Mouse (Mus musculus): ENCODE measurements around the gene Utp3. TPM values are rescaled to one million over a fixed set of nuclear protein-coding genes. Genes with fewer than 3 reads are reported as not detected.

Gene Utp3
- polyA plus RNA-seq, 1 experiment from 2014 or later = 44.6 TPM

DNA sequence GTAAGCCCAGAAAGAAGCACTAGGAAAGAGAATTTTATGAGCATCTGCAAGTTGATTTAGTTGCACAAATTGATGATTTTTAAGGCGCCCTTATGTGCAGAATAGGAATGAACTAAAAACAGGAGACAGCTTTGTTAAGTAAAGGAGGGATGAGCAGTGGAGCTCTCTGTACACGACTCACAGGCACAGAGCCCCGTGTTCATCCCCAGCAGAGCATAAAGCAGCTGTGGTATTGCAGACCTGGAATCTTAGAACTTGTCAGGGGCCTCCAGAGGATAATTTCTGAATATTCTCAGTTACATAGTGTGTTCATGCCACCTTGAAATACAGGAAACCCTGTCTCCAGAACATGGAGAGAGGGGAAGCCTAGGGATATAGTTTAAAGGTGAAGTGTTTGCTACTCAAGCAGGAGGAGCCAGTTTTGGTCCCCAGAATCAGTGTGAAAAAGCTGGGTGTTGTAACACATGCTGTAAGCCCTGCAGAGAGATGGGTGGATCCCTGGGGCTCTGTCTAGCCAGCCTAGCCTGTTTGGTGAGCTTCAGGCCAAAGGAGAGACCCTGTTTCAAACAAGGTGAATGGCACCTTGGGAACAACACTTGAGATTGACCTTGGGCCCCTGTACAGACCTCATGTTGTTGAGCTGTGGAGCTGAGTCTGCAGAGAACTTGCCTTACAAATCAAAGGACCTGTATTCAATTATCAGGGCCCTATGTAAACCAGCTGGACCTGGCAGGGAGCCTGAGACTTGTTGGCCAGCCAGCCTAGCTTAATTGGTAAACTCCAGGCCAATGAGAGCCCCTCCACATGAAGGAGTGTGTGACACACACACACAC is 21.5 kb downstream of the Utp3 start:
- H3K4me2 ChIP-seq = no peak overlapping the region
- H3K4me1 ChIP-seq (replicated peaks) = no peaks in the 10 kb centered on the region; the same call in 1 of the 2 replicates
- peak; percentile 36; the same call in 1 of the 2 replicates for ATAC-seq (ENCODE audit: low FRiP score, low read depth)
- H3K4me3 ChIP-seq = no peak overlapping the region
- H3K27me3 ChIP-seq = no peaks in the 10 kb centered on the region
- 0 out of 2 replicates have a peak, but pooled peaks cover 2% of the 10 kb centered on the region for H3K36me3 ChIP-seq
- no peaks in the 10 kb centered on the region for H3K9me3 ChIP-seq
- no peak overlapping the region for H3K9ac ChIP-seq
- no peak overlapping the region for H3K27ac ChIP-seq (replicated peaks)
- 70% methylated on average over 3 of the region's 3 CpGs for WGBS

DNA sequence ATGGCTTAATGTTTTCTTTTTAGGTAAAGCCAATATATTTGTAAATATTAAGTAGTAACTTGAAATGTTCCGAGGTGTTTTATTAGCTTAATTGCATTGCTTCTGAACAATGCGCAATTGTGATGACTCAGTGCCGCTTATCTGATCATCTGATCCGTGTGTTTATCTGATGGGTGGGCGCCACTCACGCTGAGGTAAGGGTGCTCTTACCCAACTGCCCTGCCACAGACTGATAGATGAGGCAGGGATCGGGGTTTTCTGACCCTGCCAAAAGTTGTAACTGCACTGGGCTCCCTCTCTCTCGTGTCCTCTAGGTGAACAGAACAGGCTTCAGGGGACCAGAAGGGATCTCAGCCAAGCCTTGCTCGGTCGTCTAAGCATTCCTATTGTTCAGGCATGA is 26.4 kb downstream of the Utp3 start:
- peaks cover 15% of the 10 kb centered on the region for H3K4me1 ChIP-seq (replicated peaks)
- H3K27ac ChIP-seq (replicated peaks) = no peak overlapping the region
- no peak overlapping the region for H3K9ac ChIP-seq
- H3K27me3 ChIP-seq = no peaks in the 10 kb centered on the region
- H3K4me3 ChIP-seq = no peak overlapping the region
- no peaks in the 10 kb centered on the region for H3K36me3 ChIP-seq
- H3K9me3 ChIP-seq = no peaks in the 10 kb centered on the region
- ATAC-seq (ENCODE audit: low FRiP score, low read depth) = no peak
- H3K4me2 ChIP-seq = no peak overlapping the region
- 83% methylated on average over 10 of the region's 10 CpGs for WGBS

DNA sequence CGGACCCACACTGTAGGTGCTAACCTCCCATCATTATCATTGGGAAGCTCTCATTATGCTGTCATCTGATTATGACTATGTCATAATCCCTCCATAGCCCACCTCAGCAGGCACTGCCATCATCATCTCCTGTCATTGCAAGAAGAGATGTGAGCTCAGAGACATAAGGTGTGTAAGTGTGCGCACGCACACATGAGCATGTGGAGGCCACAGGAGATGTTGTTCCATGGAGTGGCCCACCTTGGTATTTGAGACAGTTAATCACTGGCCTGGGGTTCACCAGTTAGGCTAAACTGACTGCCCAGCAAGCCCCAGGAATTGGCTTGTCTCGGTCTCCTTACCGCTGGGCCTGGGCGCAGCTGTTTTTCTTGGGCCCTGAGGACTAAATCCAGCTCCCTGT is 27.1 kb downstream of the Utp3 start:
- ATAC-seq (ENCODE audit: low FRiP score, low read depth) = no peak
- Histone ChIP-seq H3K9ac (no peak overlapping the region), H3K4me1 (replicated peaks) (peaks cover 21% of the 10 kb centered on the region), H3K27ac (replicated peaks) (no peak overlapping the region), H3K4me3 (no peak overlapping the region), H3K36me3 (no peaks in the 10 kb centered on the region), H3K4me2 (no peak overlapping the region), H3K27me3 (no peaks in the 10 kb centered on the region), H3K9me3 (no peaks in the 10 kb centered on the region)
- 87% methylated on average over 6 of the region's 6 CpGs for WGBS

DNA sequence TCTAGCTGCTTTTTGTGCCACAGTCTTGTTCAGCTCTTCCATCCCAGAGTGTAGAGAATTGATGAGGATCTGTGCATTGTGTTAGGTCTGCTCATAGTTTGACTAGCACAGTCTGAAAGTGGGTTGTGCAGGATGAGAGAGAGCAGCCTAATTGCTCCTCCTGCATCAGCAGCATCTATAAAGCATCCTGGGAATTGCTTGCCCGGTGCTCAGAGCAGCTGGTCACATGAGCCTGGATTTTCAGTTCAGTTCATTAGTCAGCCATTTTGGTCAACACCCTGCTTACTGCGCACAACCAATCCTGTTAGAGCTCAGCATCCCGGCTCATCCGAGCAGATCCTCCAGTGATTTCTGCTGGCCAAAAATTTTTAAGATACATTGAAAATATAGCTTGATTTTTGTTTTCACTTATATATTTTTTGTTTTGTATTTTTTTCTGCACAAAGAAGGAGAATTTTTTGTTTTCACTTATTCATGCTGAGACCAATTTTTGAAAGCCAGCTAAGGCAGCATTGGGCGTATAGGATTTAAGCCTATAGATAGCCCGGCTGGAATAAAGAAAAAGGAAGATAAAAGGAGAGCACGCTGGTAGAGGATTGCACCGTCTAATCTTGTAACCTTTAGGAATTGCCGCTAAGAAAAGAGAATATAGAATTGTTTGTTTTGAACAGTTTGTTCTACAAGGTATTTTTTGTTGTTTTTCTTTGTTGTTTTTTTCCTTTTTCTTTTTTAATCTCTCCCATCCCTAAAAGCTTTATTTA is 29.2 kb downstream of the Utp3 start:
- WGBS = 15% methylated on average over 9 of the region's 9 CpGs
- Histone ChIP-seq H3K9me3 (no peaks in the 10 kb centered on the region), H3K36me3 (no peaks in the 10 kb centered on the region), H3K27me3 (no peaks in the 10 kb centered on the region), H3K4me3 (peak overlapping the region; percentile 60), H3K9ac (peak overlapping the region; percentile 75), H3K4me1 (replicated peaks) (peaks cover 40% of the 10 kb centered on the region), H3K4me2 (peak overlapping the region; percentile 88), H3K27ac (replicated peaks) (peak overlapping the region; percentile 79)
- ATAC-seq (ENCODE audit: low FRiP score, low read depth) = peak; percentile 96

DNA sequence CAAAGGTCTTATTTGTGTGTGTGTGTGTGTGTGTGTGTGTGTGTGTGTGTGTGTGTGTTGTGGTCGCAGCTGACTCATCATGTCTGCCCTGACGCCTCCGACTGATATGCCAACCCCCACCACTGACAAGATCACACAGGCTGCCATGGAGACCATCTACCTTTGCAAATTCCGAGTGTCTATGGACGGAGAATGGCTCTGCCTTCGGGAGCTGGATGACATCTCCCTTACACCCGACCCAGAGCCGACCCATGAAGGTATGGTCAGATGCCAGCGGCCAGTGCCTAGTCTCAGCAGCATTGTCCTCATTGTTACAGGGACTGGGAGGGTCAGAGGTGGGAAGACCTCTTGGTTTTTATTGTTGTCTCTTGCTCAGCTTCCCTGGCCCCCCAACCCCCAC is 29.8 kb downstream of the Utp3 start:
- peak overlapping the region; percentile 88 for H3K4me2 ChIP-seq
- peak overlapping the region; percentile 60 for H3K4me3 ChIP-seq
- peak overlapping the region; percentile 79 for H3K27ac ChIP-seq (replicated peaks)
- peaks cover 46% of the 10 kb centered on the region for H3K4me1 ChIP-seq (replicated peaks)
- WGBS = 7% methylated on average over 9 of the region's 9 CpGs
- H3K36me3 ChIP-seq = no peaks in the 10 kb centered on the region
- no peaks in the 10 kb centered on the region for H3K9me3 ChIP-seq
- no peaks in the 10 kb centered on the region for H3K27me3 ChIP-seq
- peak overlapping the region; percentile 75 for H3K9ac ChIP-seq
- peak; percentile 21 for ATAC-seq (ENCODE audit: low FRiP score, low read depth)

DNA sequence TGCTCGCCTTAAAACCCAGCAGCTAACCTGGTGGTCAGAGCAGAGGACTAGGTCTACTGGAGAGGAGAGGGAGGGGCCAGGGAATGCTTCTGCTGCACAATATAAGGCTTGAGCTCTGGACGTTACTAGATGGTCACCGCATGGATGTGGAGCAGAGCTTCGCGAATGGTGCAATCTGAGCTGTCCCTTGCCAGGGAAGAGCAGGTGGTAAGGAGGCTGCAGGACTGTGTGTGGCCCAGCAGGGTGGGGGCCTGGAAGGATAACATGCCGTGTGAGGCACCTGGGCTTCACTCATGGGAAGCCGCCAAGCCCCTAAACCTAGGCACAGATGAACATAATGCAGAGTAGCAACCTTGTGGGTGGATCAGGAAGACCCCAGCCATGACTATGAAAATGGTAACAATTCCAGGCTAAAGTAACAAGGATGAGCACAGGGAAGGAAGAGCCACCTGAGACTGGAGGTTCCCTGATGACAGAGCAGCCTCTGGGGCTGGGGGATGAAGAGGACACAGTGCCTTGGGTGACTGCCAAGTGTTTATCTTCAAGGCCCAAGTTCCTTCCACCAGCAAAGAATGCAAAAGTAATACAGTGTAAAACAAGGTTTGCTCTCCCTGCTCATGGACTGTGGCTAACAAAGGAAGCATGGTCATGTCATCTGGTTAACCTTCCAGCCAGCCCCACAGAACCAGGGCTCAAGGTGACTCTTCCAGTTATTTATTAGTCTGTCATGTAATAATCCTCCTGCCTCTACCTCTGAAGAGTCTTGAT is 32.3 kb downstream of the Utp3 start:
- Histone ChIP-seq H3K9me3 (no peaks in the 10 kb centered on the region), H3K9ac (peak overlapping the region; percentile 75), H3K27me3 (no peaks in the 10 kb centered on the region), H3K36me3 (0 out of 2 replicates have a peak, but pooled peaks cover 4% of the 10 kb centered on the region), H3K4me1 (replicated peaks) (peaks cover 57% of the 10 kb centered on the region), H3K4me2 (peak overlapping the region; percentile 88), H3K4me3 (peak overlapping the region; percentile 60), H3K27ac (replicated peaks) (peak overlapping the region; percentile 62)
- 48% methylated on average over 7 of the region's 7 CpGs for WGBS
- ATAC-seq (ENCODE audit: low FRiP score, low read depth) = no peak

DNA sequence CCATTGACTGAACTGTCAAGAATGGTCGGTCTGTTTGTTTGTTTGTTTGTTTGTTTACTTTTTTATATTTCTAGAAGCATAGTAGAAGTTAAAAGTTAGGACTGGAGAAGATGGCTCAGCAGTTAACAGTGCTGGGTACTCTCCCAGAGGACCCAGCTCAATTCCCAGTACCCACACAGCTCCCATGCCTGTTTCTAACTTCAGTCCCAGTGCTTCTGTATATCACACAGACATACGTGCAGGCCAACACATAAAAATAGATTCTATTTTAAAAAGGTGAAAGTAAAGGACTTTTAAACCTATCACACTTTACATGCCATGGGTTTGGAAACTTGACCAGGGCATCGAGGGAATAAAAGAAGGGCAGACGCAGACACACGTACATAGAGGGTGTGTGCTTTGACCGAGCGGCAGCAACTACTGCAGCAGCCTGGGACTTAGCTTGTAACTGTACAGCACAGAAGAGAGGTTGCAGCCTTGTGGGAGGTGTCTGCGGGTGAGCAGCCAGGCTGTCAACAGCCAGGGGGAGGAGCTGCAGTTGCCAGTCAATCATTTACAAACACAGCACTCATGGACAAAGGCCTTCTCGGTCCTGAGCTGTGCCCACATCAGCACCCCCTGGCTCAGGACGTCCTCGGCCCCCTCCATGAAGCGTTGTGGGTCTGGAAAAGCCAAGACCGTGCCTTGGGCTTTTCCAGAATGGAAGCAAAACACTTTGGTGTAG is 33.1 kb downstream of the Utp3 start:
- Histone ChIP-seq H3K4me2 (peak overlapping the region; percentile 88), H3K36me3 (0 out of 2 replicates have a peak, but pooled peaks cover 4% of the 10 kb centered on the region), H3K27me3 (no peaks in the 10 kb centered on the region), H3K4me3 (peak overlapping the region; percentile 60), H3K9ac (peak overlapping the region; percentile 7), H3K4me1 (replicated peaks) (peaks cover 60% of the 10 kb centered on the region), H3K27ac (replicated peaks) (peak overlapping the region; percentile 36; the same call in 1 of the 2 replicates), H3K9me3 (no peaks in the 10 kb centered on the region)
- peak; percentile 8; the same call in 1 of the 2 replicates for ATAC-seq (ENCODE audit: low FRiP score, low read depth)
- 16% methylated on average over 13 of the region's 13 CpGs for WGBS

DNA sequence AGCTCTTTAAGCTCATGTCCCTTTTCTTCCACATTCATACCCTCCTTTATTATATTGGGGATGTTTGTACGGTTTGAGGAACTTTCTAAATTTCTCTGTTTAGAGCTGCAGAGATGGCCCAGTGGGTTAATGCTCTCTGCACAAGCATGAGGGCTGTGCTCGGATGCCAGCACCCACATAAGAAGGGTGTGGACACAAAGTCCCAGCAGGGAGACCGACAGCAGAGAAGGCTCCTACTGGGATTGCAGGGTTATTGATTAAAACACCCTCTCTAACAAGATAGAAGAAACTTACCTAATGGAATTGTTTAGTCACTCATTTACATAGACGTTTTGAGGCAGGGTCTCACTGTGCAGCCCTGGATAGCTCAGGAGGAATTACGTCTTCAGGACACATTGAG is 34.2 kb downstream of the Utp3 start:
- WGBS = 34% methylated on average over 5 of the region's 5 CpGs
- peak overlapping the region; percentile 34 for H3K4me2 ChIP-seq
- no peak for ATAC-seq (ENCODE audit: low FRiP score, low read depth)

DNA sequence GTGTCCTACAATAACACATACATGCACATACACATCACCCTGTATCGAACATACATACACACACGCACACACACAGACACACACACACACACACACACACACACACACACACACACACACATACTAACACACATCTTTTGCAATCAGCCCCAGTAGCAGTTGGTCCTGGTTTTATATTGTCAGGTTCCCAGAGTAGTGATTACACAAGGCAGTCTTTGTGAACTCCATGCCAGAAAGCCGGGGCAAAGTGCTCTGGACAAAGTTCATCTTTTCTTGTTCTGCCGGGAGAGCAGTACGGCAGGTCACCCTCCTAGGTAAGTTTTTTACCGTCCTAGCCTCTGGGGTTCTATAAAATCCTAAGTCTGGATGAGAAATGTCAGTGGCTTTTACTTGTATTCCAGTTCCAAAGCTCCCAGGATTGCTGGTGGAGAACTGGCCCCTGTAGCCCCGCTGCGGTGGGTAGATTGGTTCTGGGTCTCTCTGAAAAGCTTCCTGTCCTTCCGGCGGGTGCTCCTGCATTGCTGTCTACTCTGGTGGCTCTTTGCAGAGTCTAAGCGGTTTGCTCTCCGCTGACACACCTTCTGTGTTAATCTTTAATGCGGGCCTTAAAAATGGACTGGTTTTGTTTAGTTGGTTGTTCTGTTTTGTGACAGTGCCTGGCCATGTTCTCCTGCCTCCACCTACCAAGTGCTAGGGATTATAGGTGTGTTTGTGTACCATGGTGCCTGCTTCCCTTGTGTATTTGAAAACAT is 39.3 kb downstream of the Utp3 start:
- H3K4me2 ChIP-seq = no peak overlapping the region
- WGBS = 91% methylated on average over 13 of the region's 13 CpGs
- no peak overlapping the region for H3K4me3 ChIP-seq
- no peaks in the 10 kb centered on the region for H3K9me3 ChIP-seq
- no peak overlapping the region for H3K27ac ChIP-seq (replicated peaks)
- peaks cover 18% of the 10 kb centered on the region for H3K4me1 ChIP-seq (replicated peaks)
- no peak overlapping the region for H3K9ac ChIP-seq
- H3K27me3 ChIP-seq = no peaks in the 10 kb centered on the region
- 0 out of 2 replicates have a peak, but pooled peaks cover 4% of the 10 kb centered on the region for H3K36me3 ChIP-seq
- ATAC-seq (ENCODE audit: low FRiP score, low read depth) = no peak

More for the DNA sequence above, 34.2 kb downstream of the Utp3 start:
- Histone ChIP-seq H3K27me3 (no peaks in the 10 kb centered on the region), H3K4me1 (replicated peaks) (peaks cover 55% of the 10 kb centered on the region), H3K27ac (replicated peaks) (no peak overlapping the region), H3K36me3 (0 out of 2 replicates have a peak, but pooled peaks cover 4% of the 10 kb centered on the region), H3K9me3 (no peaks in the 10 kb centered on the region), H3K4me3 (0 out of 2 replicates have a peak overlapping the region, but pooled peaks have one; percentile 0), H3K9ac (no peak overlapping the region)

DNA sequence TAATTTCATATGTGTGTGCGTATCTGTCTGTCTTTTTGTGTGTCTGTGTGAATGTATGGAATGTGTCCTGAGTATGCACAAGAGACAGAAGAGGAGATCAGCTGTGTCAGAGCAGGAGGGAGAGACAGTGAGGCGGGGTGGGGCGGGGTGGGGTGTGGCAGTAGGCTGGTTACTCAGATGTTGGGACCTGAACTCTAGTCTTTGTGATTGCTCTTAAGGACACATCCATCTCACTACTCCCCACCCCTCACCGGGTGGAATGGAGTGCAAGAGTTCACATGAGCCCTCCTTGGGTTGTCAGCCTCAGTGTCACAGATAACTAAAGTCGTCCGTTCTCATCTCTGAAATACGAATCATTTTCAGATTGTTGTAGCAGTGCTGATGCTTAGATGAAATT is 39.9 kb downstream of the Utp3 start:
- Histone ChIP-seq H3K27me3 (no peaks in the 10 kb centered on the region), H3K4me2 (no peak overlapping the region), H3K9ac (no peak overlapping the region), H3K9me3 (no peaks in the 10 kb centered on the region), H3K4me3 (no peak overlapping the region), H3K27ac (replicated peaks) (no peak overlapping the region), H3K4me1 (replicated peaks) (peaks cover 12% of the 10 kb centered on the region), H3K36me3 (0 out of 2 replicates have a peak, but pooled peaks cover 4% of the 10 kb centered on the region)
- 90% methylated on average over 7 of the region's 7 CpGs for WGBS
- no peak for ATAC-seq (ENCODE audit: low FRiP score, low read depth)

Measured in hindbrain, embryonic 15.5 days (tissue).